Mouse (Mus musculus) yolk sac, embryonic 10.5 days (tissue): ENCODE data around the gene Rundc3a.
"Not testable (repeated sequence)": the region's sequence is repeated elsewhere in the genome, so short reads cannot be mapped to it uniquely, and the experiment has no call there.

Source experiments
- DNase-seq: peaks from one replicate; pipeline ENCODE4 v3.0.0-alpha.2; 2017; ENCODE audit warnings: low spot score

The Rundc3a gene

DNA sequence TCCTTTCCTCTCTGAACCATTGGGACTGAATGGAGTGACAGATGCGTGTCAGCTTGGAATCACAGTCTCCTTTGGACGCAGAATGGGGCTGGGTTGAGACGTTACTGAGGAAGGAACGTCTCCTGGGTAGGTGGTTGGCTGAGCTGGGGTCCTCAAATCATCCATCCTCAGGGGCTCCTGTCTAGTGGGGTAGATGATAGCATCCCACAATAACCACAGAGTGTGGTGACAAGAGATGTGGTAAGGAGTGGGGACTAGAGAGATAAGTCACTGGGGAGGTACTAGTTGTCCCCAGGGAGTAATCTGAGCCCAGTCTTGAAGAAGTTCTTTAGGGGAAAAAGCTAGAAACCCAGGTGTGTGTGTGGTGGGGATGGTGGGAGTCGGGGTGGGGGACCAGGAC is 24.9 kb upstream of the Rundc3a start:
- no peak for DNase-seq

DNA sequence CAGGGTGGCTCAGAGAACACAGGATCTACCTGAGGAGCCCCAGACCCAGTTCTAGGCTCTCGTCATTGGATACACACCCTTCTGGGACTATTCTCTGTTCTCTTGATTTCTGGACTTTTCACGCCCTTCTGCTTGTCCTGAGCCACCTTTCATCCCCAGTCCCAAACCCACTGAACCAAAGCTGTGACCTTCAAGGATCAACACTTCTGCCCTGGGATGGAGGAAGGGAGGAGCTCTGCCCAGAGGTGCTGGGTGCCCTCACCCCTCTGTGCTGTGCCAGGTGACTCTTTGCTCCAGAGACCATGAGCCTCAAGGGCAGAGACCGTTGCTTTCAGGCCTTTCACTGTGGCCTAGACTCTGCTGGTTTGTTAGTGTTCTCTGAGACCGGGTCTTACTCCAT is 23.9 kb upstream of the Rundc3a start:
- no peak for DNase-seq

DNA sequence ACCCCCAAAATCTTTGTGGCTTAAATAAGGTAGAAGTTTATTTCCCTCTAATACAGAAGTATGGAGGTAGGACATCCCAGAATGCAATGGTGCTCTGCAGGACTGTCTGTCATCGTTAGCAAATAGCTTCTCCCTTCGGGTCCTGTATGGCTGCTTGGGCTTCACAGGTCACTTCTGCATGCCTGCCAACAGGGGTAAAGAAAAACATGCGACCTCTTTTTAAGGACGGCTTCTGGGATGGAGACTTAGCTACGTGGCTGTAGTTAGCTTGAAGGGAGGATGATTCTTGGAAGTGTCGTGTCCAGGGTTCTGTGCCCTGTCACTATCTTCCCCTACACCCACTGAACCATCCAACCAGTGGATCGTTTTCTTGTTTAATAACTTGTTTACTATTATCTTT is 22.9 kb upstream of the Rundc3a start:
- no peak for DNase-seq

DNA sequence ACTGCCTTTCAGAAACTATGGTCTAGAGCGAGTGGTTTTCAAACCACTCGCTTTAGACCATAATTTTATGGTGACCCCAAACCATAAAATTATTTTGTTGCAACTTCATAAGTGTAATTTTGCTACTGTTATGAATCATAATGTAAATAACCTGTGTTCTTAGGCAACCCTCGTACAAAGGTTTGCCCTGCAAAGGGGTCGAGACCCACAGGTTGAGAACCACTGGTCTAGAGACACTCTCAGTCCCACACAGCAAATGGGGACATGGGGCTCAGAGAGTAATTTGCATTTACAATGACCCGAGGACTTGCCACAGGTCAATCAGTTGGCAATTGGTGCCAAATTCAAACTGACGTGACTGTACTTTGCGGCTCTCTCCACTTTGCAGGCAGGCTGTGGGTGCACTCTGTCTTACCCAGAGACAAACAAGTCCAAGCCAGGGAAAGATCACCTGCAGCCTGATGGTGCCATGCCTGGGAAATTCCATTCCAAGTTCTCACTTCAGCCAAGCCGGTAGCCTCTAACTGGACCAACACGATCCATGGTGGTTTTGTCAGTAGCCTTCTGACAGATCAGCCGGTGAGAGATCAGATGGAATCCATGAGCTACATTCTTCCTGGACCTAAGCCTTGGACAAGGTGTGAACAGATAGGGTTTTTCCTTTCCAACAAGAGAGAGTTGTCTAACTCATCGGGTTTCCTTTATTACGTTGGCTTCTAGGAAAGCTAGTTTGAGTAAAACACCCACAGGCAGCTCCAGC is 21.1 kb upstream of the Rundc3a start:
- DNase-seq, result no peak

DNA sequence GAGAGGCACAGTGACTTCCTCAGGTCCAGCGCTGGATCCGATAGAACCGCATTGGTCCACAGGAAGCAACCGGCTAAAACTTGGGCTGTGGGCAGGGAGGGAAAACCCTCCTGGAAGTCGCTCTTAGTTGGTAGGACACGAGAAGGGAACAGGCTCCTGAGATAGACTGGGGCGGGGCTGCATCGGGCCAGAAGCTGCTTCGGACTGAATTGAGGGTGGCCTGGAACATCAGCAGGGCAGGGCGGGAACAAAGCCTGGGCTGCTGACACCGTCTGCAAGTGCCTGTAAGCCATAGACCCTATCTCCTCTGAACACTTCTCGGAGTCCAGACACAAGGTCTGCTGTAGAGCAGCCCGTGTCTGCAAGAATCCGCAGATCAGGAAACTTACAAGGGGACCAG is 20.3 kb upstream of the Rundc3a start:
- no peak for DNase-seq

DNA sequence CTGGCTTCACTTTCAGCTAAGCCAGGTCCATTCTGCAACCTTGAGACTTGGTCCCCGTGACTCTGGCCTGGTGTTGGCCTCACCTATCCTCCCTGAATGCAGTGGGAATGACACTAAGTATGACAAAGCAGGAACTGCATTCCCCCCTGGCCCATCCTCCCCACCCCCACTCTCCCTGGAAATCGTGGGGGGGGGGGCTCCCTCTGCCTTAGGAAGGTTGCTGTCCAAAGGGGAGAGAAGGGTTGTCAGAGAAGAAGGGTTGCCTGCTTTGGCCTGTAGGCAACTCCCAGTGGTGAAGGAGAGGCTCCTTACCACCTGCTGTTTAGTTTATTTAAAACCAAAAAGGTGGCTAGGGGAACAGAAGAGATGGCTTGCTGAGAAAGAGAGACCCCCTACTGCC is 19.6 kb upstream of the Rundc3a start:
- no peak for DNase-seq

DNA sequence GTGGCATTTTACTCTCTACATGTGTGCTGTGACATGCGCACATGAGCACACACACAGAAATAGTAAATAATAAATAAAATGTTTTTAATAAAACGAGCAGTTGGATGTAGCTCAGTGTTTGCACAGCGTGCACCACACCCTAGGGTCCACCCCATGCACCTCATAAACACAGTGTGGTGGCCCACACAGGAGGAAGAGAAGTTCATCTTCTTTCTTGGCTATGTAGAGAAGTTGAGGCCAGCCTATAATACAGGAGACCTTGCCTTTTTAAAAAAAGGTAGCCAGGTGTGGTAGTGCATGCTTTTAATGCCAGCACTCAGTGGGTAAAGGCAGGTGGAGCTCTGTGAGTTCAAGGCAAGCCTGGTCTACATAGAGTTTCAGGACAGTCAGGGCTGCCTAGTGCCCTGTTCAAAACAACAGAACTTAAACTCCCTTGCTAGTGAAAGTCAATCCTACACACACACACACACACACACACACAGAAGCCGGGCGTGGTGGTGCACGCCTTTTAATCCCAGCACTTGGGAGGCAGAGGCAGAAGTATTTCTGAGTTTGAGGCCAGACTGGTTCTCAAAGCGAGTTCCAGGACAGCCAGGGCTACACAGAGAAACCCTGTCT is 19.0 kb upstream of the Rundc3a start:
- DNase-seq, result no peak

DNA sequence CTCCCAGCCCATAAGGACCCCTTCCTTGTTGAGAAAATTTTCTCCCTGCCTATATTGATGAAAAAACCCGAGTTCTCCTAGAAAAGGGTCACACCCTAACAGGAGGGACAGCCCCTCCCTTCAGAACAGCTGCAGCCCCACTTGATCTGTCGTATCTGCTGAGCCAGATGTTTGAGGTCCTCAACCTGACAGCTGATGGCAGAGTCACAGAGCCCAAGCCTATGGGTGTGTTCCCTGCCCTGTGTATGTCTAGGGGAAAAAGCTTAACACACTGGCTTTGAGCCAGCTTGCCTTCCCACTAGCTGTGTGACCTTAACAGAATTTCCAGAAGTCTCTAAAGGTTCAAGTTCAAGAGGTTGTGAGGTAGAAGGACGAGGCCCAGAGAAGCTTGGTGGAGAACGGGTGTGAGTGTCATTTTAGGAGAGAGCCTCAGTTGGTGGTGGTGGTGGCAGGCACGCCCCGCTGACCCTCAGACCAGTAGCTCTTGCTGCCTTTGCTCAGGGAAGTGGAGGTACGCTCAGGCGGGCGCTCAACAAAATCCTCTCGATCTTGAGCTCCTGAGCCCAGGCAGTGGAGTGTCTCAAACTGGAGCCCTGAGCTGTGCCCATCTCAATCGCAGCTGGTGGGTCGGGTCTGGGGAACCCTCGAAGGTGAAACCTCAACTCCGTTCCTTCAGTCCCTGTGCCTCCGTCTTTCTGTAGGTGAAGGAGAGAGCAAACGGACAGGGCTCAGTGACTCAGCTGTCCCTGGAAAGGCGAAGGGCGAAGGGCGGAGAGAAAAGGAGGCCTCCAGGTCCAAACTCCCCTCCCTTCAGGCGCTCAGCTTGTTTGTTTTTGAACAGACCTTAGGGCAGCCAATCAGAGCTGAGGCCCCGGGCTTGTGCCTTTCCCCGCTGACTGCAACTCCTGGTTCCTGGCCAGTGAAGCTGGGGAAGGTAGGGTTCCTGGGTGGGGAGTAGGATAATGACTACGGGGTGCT is 17.7 kb upstream of the Rundc3a start:
- DNase-seq, result peak; percentile 89

DNA sequence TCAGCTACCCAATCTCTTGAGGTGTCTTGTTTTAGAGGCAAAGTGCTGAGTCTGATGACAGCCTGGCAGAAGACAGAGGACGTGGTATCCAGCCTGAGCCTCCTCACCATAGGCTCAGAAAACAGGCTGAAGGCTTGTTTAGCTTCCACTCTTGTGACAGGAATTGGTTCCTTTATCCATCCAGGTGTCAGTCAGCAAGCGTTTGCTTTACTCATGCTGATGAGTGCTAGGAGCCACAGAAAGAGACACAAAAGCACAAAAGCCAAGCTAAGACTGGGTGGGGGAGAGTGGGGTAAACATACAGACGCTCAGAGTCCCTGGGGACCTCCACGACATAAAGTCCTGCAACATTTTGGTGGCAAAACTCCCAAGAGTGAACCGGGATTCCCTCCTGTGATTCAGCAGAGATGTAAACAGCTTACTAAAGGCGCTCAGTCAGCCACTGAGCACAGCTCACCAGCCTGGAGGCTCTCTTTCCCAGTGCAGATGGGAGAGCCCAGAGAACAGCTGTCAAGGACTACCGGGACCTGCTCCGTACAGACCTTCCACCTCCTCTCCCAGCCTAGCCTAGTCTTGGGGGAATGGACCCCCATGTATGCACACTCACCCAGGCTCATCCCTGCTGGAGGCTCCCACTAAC is 16.9 kb upstream of the Rundc3a start:
- no peak for DNase-seq

DNA sequence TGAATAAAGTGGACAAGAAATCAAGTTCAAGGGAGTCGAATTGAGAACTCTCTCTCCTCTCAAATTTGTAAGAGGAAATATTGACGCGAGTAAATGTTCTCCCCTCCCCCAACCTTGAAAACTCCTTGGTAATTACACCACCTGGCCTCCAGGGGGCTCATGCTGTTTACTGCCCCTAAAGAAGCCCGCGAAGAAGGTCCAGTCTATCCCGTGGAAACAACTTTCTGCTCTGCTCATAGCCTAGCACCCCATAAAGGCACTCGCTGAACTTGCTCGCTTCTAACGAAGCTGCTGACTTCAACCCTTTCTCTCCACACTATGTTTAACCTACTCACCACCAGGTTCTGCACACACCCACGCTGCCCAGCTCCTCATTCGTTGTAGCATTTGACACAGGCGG is 16.0 kb upstream of the Rundc3a start:
- DNase-seq, result no peak

DNA sequence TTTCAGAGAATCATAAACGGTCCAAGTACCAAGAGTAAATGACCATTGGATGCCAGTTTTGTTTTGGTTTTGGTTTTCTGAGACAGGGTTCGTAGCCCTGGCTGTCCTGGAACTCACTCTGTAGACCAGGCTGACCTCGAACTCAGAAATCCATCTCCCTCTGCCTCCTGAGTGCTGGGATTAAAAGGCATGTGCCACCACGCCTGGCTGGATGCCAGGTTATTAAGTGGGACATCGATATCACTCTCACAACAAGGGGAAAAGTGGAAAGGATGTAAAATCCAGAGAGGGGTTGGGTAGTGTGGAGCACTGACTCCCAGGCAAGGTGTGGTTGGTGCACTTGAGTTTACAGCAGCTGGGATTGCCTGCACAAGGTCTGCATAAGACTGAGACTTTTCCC is 13.1 kb upstream of the Rundc3a start:
- no peak for DNase-seq

DNA sequence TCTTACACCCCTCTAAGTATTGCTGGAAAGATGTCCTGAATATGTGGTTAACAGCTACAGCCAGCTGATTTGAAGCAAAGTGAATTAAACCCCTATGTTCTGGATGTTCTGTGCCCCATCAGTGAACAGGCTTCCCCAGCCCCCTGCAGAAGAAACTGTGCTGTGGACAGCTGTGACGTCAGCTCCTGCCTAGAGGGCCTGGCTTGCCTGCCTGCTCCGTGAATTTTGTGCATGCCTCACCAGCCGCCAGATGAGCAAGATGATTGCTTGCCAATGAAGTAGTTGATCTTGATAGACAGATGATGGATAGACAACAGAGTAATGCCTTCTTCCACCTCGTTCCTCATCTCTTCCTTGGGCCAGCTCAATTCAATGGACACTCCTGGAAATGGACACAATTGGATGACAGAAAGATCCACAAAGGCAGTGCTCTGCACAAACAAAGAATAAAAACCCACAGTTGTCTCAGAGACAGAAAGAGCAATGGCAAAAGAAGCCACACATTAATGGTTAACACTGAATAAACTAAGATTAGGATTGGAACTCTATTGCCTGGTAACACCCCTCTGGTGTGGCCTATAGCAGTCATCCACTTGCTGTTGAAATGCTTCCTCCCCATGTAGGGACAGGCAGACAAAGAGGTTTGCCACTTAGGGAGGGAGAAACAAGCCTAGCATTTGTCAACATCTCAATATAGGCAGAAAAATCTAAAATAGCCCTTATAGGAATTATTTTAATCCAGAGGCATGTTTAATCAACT is 11.7 kb upstream of the Rundc3a start:
- no peak for DNase-seq

DNA sequence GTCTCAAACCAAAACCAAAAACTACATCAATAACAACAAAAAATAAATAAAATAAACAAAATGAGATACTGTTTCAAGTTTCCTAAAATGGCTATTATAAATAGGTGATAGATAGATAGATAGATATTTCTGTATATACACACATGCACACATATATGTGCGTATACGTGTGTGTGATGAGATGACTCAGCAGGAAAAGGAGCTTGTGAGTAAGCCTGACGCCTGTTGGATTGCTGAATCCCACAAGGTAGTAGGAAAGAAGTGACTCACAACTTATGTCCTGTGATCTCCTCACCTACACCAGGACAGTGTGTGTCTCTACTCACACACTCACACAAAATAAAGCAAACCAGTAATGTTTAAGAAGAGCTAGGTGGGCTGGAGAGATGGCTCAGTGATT is 10.4 kb upstream of the Rundc3a start:
- DNase-seq, result no peak

DNA sequence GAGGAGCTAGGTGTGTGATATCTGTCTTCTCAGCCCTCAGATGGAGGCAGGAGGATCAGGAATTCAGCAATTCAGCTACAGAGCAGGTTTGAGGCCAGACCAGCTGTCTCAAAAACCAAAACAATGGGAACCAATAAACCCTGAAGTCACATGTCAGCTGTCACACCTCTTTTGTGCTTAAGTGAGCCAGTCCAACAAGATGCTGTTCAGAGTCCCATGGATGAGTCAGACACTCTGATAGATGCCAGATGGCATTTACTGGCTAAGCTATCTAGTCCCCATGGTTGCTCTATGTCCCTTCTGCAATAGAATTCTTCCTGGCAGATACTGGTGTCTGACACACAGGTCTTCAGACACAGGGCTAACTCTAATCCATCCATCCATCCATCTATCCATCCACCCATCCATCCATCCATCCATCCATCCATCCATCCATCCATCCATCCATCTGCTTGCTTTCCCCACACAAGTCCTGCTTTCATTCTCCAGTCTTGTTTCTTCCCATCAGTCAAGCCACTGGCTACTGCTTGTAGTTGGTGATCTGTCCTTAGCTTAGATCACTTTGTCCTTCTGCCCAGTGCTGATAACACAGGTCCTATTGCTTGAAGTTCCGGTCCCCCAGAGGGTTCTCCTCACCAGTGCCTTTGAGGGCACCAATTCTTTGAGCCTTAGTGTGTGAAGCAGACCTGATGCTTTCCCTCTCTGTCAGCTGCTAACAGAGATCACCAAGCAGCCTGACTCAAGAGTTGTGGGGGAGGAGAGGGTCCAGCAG is 9.7 kb upstream of the Rundc3a start:
- no peak for DNase-seq

DNA sequence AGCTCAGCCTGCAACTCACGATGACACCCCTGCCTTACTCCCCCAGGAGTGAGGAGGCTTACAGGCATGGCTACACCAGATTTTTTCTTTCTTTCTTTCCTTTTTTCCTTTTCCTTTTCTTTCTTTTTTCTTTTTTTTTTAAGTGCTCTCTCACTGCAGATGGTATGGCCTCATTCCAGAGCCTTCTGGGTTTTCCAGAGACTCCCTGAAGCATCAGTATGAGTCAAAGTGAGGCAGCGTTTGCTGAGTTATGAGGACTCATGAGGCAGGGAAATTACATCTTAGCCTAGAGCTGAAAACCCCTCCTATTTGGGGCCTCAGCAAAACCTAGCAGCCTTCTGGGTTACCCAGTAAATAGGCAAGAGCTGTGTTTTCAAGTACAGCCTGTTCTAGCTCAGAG is 8.8 kb upstream of the Rundc3a start:
- DNase-seq, result no peak

DNA sequence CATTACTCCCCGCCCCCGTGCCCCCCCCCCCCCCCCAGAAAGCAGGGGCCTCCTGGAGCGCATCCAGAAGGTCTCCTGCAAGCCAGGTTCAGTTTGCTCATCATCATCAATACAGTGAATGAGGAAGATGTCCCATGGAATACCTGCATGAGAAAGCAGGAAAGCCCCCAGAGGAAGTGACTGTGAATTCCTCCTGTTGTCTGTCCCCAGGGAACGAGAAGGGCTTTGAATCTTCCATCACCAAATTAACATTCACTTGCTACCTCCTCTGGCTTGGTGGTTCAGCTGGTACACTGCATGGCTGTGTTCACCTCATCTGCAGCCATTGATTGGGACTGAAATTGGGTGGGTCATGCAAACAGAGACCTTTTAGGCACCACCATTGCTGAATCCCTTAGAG is 8.1 kb upstream of the Rundc3a start:
- DNase-seq, result no peak

DNA sequence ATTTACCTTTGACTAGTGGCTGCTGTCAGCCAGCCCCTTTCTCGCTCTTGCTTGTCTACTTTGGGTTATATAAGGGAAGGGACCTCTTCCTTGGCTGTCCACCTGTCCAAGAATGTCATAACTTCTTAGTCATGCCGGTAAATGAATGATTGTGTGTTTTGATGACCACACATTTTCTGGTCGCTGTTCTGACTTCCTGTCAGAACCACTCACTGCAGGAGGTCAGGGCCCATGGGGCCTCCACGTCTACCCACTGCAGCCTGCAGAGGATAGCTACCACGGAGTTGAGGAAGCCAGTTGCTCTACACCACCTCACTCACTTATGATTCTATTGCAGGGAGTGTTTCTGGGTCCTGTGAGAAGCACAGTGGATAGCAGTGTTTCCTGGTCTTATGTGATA is 7.1 kb upstream of the Rundc3a start:
- DNase-seq, result no peak

DNA sequence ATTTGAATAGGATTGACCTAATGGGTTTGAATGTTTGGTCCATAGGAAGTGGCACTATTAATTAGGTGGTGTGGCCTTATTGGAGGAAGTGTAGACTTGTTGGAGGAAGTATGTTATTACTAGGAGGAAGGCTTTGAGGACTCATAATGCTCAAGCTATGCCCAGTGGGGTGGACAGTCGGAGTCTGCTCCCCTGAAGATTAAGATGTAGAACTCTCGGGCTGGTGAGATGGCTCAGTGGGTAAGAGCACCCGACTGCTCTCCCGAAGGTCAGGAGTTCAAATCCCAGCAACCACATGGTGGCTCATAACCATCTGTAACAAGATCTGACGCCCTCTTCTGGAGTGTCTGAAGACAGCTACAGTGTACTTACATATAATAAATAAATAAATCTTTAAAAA is 3.8 kb upstream of the Rundc3a start:
- not testable (repeated sequence) for DNase-seq

DNA sequence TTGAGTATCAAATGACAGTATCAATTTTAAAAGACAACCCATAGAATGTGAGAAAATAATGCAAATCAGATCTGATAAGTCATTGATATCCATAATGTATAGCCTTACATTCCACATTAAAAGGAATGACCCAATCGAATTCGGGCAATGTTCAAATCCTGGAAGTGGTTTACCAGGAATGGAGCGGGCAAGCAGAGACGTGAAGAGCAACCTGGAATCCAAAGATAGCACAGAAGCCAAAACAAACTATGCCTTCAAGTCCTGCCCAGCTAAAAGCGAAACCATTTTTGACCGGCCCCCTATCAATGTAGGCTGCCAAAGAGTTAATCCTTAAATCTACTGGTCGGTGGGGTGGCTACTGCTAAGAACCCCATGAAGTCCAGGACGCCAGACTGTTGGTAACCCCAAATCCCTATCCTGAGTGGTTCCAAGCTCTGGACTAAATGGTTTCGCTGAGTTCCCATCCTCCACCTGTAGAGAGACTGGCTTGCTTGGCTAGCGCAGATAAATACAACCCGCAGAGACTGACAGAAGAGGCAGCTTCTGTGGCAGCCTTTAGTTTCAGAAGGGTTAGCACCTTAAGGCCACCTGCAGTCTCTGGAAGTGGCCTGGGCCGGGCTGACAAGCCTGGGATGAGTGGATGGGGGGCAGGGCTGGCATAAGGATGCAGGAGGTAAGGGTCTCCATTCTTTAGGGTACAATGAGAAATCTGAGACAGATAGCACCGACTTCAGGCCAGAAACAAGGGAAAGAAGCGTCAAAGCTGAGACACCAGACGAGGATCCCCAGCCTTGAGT is 564 bp upstream of the Rundc3a start:
- no peak for DNase-seq
